Mouse (Mus musculus): ENCODE data around the gene Engase. TPM values are rescaled to one million over a fixed set of nuclear protein-coding genes. Genes with fewer than 3 reads are reported as not detected.

The Engase gene
- polyA plus RNA-seq (2012; ENCODE audit: insufficient read depth, insufficient read length, missing spikeins), result 32.7 and 38.9 TPM in 2 replicates

- TF ChIP-seq POLR2A (IDR thresholded peaks at IDR 0.05; ENCODE audit: borderline replicate concordance, low read depth, low read length) (no peak), CTCF (IDR thresholded peaks at IDR 0.05; ENCODE audit: low read depth, low read length) (no peak)
- Histone ChIP-seq H3K4me1 (ENCODE audit: control insufficient read depth, insufficient read depth, low read length) (peaks cover 21% of the 10 kb centered on the region), H3K27ac (ENCODE audit: insufficient read depth, low read depth, low read length) (0 out of 2 replicates have a peak within 1 kb of the TSS, but pooled peaks have one; percentile 31)
Measured at GRCm38 (mm10) chr11:118476396-118477373, at the start of gene Engase. Engase (plus strand) TSS chr11:118476829.

DNA sequence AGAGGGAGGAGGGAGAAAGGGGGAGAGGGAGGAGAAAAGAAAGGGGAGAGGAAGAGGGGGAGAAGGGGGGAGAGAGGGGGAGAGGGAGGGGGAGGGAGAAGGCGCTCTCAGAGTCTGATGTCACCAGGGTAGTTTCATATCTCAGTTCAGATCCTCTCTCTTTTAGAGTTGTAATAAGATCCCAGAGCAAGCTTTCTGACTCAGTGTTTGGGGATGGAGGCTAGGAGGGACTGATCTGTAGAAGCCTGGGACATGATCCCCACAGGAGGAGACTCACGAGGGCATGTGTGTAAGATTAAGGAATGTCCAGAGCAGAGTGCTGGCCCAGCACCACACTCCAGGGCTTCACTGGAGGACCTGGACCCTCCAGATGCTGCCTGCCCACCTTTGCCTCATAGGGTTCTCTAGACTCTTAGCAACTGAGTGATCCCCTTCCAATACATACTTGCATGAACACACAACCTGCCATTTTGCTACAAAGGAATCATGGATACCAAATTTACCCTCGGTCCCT lies 49.3 kb upstream of the Engase start:
- no peak overlapping the region for H3K27ac ChIP-seq (ENCODE audit: insufficient read depth, low read depth, low read length)
- TF ChIP-seq CTCF (IDR thresholded peaks at IDR 0.05; ENCODE audit: low read depth, low read length) (no peak), POLR2A (IDR thresholded peaks at IDR 0.05; ENCODE audit: borderline replicate concordance, low read depth, low read length) (no peak)

More at GRCm38 (mm10) chr11:118476396-118477373, at the start of gene Engase:
- peak within 1 kb of the TSS; percentile 66 for H3K4me3 ChIP-seq (ENCODE audit: insufficient read depth, low read length)

GRCm38 (mm10) chr11:118427986-118428385 lies 48.6 kb upstream of the Engase start, which contains the start of gene C1qtnf1:
C1qtnf1 (plus strand) TSS chr11:118428203.
- peaks cover 4% of the 10 kb centered on the region; the same call in 1 of the 2 replicates for H3K4me1 ChIP-seq (ENCODE audit: control insufficient read depth, insufficient read depth, low read length)
- TF ChIP-seq POLR2A (IDR thresholded peaks at IDR 0.05; ENCODE audit: borderline replicate concordance, low read depth, low read length), result no peak
- TF ChIP-seq CTCF (IDR thresholded peaks at IDR 0.05; ENCODE audit: low read depth, low read length), result no peak
- H3K27ac ChIP-seq (ENCODE audit: insufficient read depth, low read depth, low read length), result no peak within 1 kb of the TSS
- H3K4me3 ChIP-seq (ENCODE audit: insufficient read depth, low read length), result no peak within 1 kb of the TSS

More for the DNA sequence above, 49.3 kb upstream of the Engase start:
- Histone ChIP-seq H3K4me3 (ENCODE audit: insufficient read depth, low read length) (no peak overlapping the region), H3K4me1 (ENCODE audit: control insufficient read depth, insufficient read depth, low read length) (peaks cover 4% of the 10 kb centered on the region; the same call in 1 of the 2 replicates)

- Histone ChIP-seq H3K4me3 (ENCODE audit: insufficient read depth, low read length) (no peak overlapping the region), H3K27ac (ENCODE audit: insufficient read depth, low read depth, low read length) (no peak overlapping the region), H3K4me1 (ENCODE audit: control insufficient read depth, insufficient read depth, low read length) (peaks cover 4% of the 10 kb centered on the region; the same call in 1 of the 2 replicates)
- TF ChIP-seq CTCF (IDR thresholded peaks at IDR 0.05; ENCODE audit: low read depth, low read length) (no peak), POLR2A (IDR thresholded peaks at IDR 0.05; ENCODE audit: borderline replicate concordance, low read depth, low read length) (no peak)
Measured at GRCm38 (mm10) chr11:118428460-118428868, 48.2 kb upstream of the Engase start.

- peaks cover 4% of the 10 kb centered on the region; the same call in 1 of the 2 replicates for H3K4me1 ChIP-seq (ENCODE audit: control insufficient read depth, insufficient read depth, low read length)
- H3K4me3 ChIP-seq (ENCODE audit: insufficient read depth, low read length), result no peak overlapping the region
- H3K27ac ChIP-seq (ENCODE audit: insufficient read depth, low read depth, low read length), result no peak overlapping the region
- TF ChIP-seq CTCF (IDR thresholded peaks at IDR 0.05; ENCODE audit: low read depth, low read length), result no peak
- TF ChIP-seq POLR2A (IDR thresholded peaks at IDR 0.05; ENCODE audit: borderline replicate concordance, low read depth, low read length), result no peak
Measured at GRCm38 (mm10) chr11:118428944-118429709, 47.5 kb upstream of the Engase start.

DNA sequence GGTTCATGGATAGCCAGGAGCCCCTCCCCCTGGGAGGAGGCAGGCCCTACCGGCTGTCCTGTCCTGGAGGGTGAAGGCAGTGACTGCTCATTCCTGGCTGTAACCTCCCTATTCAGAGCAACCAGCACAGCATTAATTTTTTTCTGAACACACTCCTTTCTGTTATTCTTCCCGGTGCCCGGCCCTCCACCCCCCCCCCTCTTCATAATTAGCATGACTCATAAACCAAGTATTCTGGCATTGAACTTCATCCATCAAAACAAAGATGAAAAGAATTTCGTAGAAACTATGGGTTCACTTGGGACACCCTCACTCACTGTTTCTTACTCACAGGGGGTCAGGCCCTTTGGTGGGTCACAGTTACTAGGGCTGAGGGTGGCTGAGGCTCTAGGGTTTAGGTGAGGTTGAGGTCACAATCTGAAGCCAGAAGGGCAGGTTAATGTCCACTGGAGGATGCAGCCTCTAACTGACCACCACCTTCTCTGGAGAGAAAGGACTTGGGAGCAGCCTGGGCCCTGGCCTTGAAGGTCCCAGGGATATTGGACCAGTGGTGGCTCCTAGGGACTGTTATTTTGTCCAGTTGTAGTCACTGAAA lies 46.2 kb upstream of the Engase start:
- Histone ChIP-seq H3K27ac (ENCODE audit: insufficient read depth, low read depth, low read length) (no peak overlapping the region), H3K4me3 (ENCODE audit: insufficient read depth, low read length) (no peak overlapping the region), H3K4me1 (ENCODE audit: control insufficient read depth, insufficient read depth, low read length) (peaks cover 4% of the 10 kb centered on the region; the same call in 1 of the 2 replicates)
- TF ChIP-seq POLR2A (IDR thresholded peaks at IDR 0.05; ENCODE audit: borderline replicate concordance, low read depth, low read length) (no peak), CTCF (IDR thresholded peaks at IDR 0.05; ENCODE audit: low read depth, low read length) (no peak)

DNA sequence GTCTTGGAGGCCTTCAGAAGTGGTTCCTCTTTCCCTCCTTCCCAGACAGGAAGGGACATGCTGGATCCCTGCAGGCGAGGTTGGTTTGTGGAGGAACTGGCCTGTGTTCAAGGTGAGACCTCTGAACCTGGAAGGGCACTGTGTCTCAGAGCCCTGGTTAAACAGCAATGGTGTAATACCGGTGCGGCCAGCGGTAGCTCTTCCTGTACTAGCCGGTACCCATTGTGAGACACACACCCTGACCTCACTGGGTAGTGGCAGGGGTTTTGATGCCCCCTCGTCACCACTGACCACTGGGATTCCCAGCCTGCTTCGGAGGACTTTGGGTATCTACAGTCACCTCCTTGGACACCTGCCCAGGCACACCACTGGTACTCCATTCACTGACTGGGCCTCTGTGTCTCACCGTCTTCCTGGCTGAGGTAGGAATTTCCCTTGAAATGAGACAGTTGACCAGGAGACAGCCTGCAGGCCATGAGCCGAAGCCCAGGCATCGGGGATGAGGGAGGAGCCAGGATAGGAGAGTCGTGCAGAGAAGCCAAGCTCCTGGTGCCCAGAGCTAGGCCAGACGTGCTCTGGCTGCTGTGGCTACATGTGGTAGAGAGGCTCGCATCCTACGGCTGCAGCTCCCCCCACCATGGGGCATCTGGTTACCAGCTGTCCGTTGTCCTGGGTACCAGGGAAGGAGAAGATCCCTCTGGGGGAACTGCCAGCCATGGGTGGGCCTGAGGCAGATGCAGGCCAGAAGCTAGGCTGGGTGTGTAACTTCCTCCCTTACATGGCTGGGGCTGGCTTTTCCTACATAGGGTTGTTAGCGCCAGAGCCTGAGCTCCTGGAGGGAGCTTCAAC lies 45.3 kb upstream of the Engase start:
- Histone ChIP-seq H3K27ac (ENCODE audit: insufficient read depth, low read depth, low read length) (no peak overlapping the region), H3K4me1 (ENCODE audit: control insufficient read depth, insufficient read depth, low read length) (peaks cover 4% of the 10 kb centered on the region; the same call in 1 of the 2 replicates), H3K4me3 (ENCODE audit: insufficient read depth, low read length) (no peak overlapping the region)
- TF ChIP-seq CTCF (IDR thresholded peaks at IDR 0.05; ENCODE audit: low read depth, low read length) (no peak), POLR2A (IDR thresholded peaks at IDR 0.05; ENCODE audit: borderline replicate concordance, low read depth, low read length) (no peak)

- H3K4me3 ChIP-seq (ENCODE audit: insufficient read depth, low read length), result no peak overlapping the region
Measured at GRCm38 (mm10) chr11:118433398-118433868, 43.2 kb upstream of the Engase start.

More at GRCm38 (mm10) chr11:118433398-118433868, 43.2 kb upstream of the Engase start:
- H3K4me1 ChIP-seq (ENCODE audit: control insufficient read depth, insufficient read depth, low read length), result peaks cover 4% of the 10 kb centered on the region; the same call in 1 of the 2 replicates
- TF ChIP-seq CTCF (IDR thresholded peaks at IDR 0.05; ENCODE audit: low read depth, low read length) (no peak), POLR2A (IDR thresholded peaks at IDR 0.05; ENCODE audit: borderline replicate concordance, low read depth, low read length) (no peak)
- no peak overlapping the region for H3K27ac ChIP-seq (ENCODE audit: insufficient read depth, low read depth, low read length)

All from bone marrow macrophage, adult 2 months (primary cell).